Mouse (Mus musculus): ENCODE data around the gene Rps27.

Gene Rps27

DNA sequence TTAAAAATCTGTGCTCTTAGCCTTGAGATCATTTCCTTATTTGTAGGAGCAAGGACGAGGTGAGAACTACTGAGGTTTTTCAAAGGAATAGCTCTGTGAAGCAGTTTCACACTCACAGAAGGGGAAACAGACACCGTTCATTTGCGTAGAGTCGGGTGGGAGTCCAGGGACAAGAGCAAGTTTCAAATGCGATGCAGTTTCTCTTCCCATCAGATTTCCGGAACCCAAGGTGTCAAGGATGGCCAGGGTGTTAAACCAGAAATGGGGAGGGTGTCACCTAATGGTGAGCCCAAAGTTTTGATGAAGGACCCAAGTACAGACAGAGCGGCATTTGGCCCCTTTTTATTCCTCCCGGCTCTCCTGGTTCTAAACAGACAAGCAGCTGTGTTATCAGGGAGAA lies 17.6 kb upstream of the Rps27 start:
- no peak for DNase-seq

DNA sequence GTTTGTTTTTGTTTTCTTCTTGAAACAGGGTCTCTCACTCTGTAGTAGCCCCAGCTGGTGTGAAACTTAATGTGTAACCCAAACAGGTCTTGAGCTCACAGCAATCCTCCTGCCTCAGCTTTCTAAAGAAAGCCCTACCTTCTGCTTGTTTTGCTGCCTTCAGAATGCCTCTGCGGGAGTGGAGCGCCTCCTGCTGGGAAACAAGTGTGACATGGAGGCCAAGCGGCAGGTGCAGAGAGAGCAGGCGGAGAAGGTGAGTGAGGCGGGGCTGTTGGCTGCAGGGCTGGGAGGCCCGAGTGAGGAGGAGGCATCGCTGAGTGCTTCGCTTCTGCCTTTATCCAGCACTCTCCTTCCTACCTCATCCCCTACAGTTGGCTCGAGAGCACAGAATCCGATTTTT lies 10.9 kb upstream of the Rps27 start:
- no peak for DNase-seq

DNA sequence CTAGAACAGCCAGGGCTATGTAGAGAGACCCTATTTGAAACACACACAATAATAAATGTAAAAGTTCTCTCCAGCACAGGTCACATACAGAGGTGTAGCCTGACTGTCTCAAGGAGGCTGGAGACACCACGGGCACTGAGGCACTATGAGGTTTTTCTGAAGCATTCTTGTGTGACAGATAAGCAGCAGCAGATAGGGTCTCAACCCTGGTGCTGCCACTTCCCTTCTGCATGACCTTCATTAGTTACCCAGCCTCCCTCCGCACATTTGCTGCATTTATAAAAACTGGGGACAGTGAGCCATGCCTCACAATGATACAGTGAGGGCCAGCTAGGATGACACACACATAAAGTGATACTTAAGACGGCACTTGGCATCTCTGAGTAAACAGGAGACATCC lies 9.5 kb upstream of the Rps27 start:
- no peak for DNase-seq

DNA sequence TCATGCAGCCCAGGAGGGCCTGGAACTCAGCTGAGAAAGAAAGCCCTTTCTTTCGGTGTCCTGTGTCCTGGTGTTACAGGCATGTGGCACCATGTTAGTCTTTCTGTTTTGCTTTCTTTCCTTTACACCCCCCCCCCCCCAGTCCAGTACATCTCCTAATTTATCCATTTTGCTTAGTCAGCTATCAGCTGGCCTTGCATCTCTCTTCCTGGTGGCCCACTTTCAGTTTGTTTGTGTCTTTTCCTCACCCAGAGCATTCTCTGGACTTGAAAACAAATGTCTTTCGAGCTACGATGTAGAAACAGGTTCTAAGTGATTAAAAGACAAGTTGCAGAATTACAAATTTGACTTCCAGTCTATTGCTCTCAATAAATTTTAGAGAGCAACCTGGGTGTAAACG lies 9.0 kb upstream of the Rps27 start:
- DNase-seq, result no peak

DNA sequence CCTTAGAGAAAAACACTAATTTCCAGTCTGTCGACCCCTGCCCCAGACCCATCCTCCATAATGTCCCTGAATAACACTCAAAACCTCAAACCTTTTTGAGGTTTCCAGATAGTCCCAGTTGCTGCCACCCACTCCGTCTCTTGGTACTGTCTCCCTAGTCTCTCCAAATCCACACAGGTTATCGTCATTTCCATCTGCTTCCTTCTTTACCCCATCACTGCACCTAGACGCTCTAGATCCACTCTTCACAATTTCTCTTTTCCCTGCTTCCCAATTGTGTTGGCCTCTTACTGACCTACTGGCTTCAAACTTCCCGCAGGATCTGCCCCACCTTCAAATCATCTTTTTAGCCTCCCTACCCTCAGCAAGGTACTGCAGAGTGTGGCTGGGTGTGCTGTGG lies 7.7 kb upstream of the Rps27 start:
- DNase-seq, result no peak

DNA sequence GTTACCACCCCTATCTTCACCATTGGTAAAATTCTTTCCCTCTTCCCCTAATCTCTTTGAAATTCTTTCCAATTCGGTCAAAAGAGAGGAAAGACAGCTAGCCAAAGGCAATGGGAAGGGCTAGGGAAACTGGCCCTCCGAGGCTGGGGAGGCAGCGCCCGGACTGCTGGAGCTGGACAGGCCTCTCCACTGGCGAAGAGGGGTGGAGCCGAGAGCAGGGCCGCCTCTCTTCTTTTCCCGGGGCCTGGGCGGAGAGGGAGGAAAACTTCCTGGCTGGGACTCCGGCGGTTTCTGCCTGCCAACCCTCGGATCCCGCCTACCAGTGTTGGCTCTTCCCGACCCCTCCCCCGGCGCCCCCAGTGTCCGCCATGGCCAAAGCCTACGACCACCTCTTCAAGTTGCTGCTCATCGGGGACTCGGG lies 7.1 kb upstream of the Rps27 start:
- DNase-seq, result peak; percentile 56

DNA sequence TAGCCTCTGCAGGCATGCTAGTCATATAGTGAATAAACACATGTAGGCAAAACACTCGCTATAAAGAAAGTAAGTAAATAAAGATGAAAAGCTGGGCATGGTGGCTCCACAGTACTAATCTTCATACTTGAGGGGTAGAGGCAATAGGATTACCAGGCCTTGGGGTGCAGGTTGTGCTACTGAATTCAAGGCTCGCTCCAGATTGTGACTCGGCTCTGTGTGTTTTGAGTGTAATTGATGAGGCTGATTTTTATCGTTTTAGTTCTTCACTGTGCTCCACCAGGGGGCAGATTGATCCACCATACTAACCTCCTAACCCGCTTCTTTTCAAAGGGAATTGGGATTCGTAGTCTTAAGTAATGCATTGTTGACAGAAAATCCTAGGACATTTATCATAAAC lies 6.6 kb upstream of the Rps27 start:
- DNase-seq, result peak; percentile 57

DNA sequence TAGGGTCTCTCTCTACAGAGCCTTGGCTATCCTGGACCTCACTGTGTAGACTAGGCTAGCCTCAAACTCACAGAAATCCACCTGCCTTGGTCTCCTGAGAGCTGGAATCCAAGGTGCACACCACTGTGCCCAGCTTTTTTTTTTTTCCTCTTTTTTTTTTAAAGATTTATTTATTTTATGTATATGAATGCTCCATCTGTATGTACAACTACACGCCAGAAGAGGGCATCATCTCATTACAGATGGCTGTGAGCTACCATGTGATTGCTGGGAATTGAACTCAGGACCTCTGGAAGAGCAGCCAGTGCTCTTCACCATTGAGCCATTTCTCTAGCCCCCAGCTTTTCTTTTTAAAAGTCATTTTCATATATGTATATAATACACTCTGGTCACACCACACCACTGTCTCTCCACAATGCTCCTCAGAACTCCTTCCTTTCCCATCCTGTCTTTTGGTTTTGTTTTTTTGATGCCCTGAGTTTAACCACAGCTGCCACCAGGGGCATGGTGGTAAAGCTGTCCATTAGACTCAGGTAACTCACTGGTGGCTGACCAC lies 2.5 kb upstream of the Rps27 start:
- no peak for DNase-seq

DNA sequence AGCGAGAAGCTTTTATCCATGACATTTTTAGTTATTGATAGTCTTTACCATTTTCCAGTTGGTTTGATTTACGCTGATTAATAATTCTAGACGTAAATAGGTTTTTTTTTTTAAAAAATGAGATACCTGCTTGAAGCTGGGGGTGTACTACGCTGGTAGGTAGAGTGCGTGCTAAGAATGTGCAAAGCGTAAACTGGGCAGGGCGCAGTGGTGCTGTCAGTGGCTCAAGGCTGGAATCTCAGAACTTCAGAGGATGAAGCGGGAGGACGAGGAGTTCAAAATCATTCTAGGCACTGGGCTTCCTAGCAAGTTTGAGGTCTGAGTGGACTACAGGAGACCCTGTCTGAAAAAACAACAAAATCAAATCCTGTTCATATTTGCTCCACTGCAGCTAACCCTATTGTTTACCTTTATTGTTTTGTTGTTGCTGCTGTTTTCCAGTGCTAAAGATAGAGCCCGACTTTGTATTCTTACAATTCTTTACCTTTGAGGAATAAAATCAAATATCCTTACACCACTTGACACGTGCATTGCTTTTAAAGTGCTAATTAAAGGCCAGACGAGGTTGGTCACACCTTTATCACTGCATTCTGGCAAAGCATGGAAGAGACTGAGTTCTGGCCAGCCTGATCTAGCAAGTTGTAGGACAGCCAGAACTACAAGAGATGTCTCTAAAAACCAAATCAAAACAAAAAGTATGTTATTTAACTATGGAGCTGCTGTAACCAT lies 669 bp upstream of the Rps27 start:
- peak; percentile 48 for DNase-seq

DNA sequence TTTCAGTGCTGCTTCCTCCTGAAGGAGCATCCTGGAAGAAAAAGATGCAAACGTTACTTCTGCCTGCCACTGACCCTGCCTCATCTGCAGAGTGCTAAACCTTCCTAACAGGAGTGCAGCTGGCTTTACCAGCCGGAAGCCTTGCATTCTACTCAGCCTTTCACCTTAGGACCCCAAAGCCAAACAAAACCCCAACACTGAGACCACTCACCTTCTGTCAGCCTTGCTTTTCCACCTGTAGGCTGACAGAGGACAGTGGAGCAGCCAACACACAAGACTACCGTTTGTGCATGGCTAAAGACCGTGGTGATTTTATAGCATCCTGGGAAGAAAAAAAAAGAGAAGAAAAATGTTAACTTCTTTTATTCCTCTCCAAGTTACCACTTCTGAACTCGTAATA lies 728 bp downstream of the Rps27 start:
- DNase-seq, result no peak

DNA sequence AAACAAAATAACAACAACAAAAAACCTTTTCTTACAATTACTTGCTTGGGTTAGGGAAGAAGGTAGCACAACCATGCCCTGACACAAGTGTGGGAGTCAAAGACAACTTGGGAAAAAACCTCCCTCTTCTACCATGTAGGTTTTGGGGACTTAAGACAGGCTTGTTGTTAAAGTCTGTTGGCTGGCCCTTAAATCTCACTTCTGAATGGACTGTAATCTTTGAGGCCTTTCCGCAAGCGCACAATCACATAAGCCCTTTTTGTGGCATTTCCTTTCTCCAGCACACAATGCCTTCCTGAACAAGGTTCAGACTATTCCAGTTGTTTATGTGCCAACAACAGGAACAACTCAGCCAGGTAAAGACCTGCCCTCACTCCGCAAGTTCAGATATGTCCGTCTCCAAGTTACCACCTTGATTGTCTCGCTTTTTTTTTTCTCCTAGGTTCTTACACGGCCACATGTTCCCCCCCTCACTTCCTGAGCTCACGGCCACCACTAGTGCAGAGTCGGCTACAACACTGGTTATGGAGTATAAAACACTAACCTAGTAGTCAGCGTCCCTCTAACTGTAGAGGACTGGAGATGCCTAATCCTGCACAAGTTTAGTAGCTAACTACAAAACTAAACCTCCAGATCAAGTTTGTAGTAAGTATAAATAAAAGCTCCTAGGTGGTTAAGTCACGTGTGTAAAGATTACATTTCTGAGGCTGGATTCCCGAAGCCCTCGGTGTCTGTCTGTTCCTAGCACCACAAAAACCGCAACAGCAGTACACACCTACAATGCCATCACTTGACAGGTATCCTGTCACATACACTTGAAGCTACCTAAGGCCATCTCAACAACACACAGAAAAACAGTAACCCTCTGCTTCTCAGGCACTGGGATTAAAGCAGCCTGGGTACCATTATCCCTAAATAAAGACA lies 1.7 kb downstream of the Rps27 start:
- DNase-seq, result no peak

DNA sequence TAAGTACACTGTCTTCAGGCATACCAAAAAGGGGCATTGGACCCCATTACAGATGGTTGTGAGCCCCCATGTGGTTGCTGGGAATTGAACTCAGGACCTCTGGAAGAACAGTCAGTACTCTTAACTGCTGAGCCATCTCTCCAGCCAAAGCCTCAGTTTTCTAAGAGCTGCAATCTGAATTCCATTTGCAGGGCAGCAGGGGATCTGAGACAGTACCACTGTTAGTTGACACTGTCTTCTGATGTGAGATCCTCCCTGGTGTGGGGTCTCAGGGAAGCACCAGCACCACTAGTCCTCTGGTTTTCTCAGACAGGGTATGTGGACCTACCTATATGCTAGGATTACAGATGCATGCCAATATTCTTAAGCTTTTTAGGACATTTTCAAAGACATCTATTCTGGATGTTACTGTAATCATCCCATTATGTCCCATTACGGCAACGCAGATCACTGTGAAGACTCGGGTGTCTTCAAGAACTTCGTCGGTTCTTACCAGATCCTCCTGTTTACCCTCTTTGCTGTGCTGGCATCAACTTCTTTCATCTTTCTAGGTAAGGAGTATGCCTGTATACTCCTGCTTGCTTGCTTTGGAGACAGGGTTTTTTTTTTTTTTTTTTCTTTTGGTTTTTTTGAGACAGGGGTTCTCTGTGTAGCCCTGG lies 3.4 kb downstream of the Rps27 start:
- DNase-seq, result no peak

DNA sequence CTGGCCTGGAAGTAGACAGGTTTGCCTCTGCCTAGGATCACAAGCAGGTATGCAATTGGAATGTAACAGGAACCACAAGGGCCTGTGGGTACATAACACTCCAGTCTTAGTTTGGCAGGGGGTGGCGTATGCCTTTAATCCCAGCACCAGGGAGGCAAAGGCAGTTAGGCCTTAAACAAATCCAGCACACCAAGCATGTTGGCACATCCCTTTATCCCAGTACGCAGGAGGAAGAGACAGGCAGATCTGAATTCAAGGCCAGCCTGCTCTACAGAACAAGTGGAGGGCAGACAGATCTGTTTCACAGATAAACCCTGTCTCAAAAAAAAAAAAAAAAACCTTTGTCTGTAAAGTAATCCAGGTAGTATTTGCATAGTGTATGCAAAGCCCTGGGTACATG lies 4.8 kb downstream of the Rps27 start:
- no peak for DNase-seq

DNA sequence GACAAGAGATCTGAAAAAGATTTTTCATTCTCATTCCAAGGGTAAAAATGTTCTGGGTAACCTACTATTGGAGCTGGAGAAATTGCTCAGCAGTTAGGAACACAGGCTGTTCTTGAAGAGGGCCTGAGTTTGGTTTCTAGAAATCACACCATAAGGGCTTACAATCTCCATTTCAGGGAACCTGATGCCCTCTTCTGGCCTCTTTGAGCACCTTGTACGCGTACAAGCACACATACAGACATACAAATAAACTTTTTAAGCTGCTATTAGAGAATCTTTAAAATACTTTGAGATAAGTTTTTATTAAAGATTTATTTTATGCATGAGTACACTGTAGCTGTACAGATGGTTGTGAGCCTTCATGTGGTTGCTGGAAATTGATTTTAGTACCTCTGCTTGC lies 8.9 kb downstream of the Rps27 start:
- no peak for DNase-seq

DNA sequence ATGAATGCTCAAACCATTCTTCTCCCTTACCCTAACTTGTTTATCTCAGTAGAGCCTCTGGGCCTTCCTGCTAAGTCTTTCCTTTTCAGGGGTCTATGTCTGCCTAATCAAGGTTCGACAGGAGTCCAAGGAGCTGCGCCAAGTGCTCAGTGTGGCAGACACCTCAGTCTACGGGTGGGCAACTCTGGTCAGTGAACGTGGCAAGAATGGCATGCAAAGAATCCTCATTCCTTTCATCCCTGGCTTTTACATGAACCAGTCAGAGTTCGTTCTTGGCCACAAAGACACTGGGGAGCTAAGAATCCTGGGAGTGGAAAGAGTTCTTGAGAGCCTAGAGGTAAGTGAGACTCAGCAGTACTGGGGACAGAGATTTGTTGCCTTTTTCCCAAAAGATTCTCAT lies 9.8 kb downstream of the Rps27 start:
- no peak for DNase-seq

DNA sequence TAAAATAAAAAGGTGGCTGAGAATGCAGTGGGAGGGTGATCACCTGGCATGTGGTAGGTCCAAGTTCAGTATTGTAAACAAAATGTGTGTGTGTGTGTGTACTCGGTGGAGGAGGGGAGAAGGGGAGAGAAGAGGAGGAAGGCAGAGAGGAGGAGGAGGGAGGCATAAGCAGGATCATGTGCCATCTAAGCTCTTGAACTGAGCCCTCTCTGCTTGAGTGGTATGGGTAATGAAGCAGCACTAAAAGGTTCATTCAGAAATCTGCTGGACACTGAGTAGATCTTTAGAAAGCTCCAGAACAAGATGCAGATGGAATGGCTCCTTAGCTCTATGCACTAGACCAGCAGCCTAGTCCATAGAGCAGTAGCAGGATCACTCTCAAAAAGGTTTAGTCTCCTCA lies 10.6 kb downstream of the Rps27 start:
- no peak for DNase-seq

DNA sequence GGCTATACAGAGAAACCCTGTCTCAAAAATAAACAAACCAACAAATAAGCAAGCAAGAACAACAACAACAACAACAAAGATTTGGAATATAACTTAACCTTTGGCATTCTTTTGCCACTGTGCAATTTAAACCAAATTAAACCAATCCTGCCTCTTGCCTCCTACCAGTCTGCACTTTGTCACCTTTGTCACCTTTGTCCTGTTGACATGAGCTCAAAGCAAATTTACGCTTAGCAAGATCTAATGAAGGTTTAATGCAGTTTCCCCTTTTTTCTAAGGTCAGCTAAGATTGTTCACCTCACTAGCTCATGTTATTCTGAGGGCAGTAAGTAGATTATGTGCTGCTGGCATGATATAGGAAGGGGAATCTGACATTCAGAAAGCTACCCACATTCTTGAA lies 15.9 kb downstream of the Rps27 start:
- DNase-seq, result no peak

DNA sequence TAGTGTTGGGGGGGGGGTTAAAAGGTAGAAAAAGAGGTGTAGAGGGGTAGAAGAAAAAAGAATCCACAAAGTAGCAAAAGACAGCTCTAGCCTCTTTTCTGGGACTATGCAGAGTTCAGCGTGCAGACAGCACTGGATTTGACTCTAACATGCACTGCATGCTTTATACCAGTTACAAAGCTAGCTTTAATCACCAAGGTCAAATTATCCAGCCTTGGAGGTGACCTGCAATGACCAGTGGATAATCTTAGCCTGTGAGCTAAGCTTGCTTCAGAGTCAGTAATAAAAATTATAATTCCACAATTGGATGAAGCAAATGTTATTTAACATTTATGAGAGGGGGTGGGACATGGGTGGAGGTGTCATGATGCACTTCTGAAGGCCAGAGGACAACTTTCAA lies 17.8 kb downstream of the Rps27 start:
- no peak for DNase-seq

DNA sequence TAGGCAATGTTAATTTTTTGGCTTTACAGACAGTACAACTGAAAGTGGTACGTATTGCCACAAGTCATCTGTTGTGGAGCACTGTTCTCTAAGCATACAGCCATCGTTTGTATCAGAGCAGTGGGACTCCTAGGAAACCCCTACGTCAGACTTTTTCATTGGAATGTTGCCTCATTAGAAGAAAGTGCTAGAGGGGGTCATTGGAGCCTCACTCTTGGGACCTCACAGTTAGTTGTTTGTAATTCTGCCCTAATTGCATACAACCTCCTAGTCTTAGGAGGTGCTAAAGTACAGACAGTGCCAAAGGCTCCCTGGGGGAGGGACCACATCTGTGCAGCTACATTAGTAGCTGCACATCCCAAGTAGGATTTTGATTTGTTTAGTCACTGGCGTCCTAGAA lies 18.7 kb downstream of the Rps27 start:
- DNase-seq, result no peak

DNA sequence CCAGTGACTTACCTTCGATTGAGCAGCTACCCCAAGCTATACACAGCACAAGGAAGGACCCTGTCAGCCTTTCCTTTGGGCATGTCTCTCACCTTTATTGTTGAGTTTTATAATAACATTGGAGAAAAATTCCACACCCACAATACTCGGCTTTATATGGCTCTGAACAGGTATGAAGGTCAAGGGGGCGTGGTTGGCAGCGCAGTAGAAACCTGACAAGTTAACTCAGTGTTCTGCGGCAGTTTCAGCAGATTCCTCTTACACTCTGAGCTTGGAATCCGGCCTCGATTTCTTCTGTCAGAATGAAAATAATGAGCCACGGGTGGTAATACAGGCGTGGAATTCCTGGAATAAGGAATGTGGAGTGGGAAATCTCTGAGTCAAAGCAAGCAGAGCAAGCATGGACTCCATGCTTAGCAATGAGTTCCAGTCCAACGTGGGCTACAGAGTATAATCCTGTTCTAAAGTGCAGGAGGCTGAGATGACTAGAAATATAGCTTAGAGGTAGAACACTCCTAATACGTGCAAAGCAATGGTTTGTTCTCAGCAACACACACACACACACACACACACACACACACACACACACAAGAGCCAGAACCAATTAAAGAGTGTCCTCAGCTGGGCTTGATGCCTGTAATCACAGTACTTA lies 22.5 kb downstream of the Rps27 start:
- DNase-seq, result no peak

DNA sequence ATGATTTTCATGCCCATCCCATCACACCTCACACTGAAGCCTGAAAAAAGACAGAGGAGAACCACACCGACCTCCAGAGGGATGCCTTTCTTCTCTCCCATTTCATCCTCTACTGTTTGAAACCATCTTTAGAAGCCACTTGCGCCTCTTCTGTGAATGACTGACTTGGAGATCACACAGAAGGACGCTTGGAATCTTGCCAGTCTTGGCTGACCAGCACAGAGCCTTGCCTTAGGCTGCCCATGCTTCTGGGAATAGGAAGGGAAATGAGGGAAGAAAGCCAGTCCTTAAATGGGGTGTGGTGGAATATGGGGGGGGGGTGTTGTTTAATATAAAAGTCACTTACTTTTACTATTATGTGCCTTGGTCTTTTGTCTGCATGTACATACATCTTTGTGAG lies 29.9 kb downstream of the Rps27 start:
- DNase-seq, result no peak

DNA sequence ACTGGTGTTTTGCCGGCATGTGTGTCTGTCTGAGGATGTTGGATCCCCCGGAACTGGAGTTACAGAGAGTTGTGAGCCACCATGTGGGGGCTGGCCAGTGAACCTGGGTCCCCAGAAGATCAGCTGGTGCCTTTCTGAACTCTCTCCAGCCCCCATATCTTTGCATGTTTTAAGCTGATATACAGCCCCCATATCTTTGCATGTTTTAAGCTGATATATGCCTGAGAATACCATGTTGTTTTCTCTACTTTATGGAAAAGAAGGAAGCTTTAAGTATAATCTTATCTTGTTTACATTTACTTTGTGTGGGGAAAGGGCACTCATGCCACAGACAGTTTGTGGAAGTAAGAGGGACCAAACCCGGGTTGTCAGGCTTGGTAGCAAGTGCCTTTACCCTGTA lies 33.9 kb downstream of the Rps27 start:
- no peak for DNase-seq

All from cerebellum, adult 9-11 months (tissue).